Mouse (Mus musculus): ENCODE measurements around the gene Cox6b1. TPM values are rescaled to one million over a fixed set of nuclear protein-coding genes. Genes with fewer than 3 reads are reported as not detected.

Cox6b1 gene
- polyA plus RNA-seq, 1 experiment from 2014 or later = 1,335 TPM

GRCm38 (mm10) chr7:30572969-30573368 is 53.0 kb downstream of the Cox6b1 start:
- Histone ChIP-seq H3K27me3 (replicated peaks; ENCODE audit: control insufficient read depth, insufficient read depth, low read length) (no peaks in the 10 kb centered on the region), H3K4me1 (ENCODE audit: control insufficient read depth, insufficient read depth, low read length) (no peaks in the 10 kb centered on the region), H3K9ac (ENCODE audit: low read depth, low read length) (no peak overlapping the region), H3K27ac (ENCODE audit: low read length) (no peak overlapping the region), H3K4me3 (ENCODE audit: low read length) (no peak overlapping the region), H3K36me3 (ENCODE audit: control insufficient read depth, insufficient read depth, low read length) (peaks cover 65% of the 10 kb centered on the region), H3K4me2 (ENCODE audit: low read depth, low read length) (no peak overlapping the region), H3K9me3 (ENCODE audit: control insufficient read depth, low read length) (no peaks in the 10 kb centered on the region)
- no peak for ATAC-seq
- WGBS = 78% methylated on average over 2 of the region's 2 CpGs

DNA sequence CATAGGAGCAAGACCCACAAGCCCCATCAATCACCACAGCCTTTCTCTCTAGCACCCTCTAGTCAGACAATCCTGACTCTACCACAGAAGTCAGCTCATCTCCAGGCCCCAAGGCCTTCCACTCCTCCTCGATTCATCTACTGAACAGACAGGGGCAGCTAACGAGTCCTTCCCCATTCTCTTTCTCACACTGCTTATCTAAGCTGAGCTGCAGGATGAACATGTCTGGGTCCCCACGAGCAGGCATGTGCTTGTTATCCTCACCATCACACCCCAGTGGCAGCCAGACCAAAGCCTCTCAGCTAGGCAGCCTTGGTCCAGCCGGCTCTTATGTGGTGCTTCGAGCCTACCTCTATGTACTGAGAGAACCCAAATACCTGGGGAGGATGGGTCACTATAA is 53.6 kb downstream of the Cox6b1 start:
- whole genome bisulfite sequencing = 82% methylated on average over 5 of the region's 5 CpGs
- Histone ChIP-seq H3K4me2 (ENCODE audit: low read depth, low read length) (no peak overlapping the region), H3K36me3 (ENCODE audit: control insufficient read depth, insufficient read depth, low read length) (peaks cover 64% of the 10 kb centered on the region), H3K4me1 (ENCODE audit: control insufficient read depth, insufficient read depth, low read length) (no peaks in the 10 kb centered on the region), H3K27me3 (replicated peaks; ENCODE audit: control insufficient read depth, insufficient read depth, low read length) (no peaks in the 10 kb centered on the region), H3K27ac (ENCODE audit: low read length) (no peak overlapping the region), H3K9ac (ENCODE audit: low read depth, low read length) (no peak overlapping the region), H3K4me3 (ENCODE audit: low read length) (no peak overlapping the region), H3K9me3 (ENCODE audit: control insufficient read depth, low read length) (no peaks in the 10 kb centered on the region)
- no peak for ATAC-seq

- no peak overlapping the region for H3K27ac ChIP-seq (ENCODE audit: low read length)
- H3K27me3 ChIP-seq (replicated peaks; ENCODE audit: control insufficient read depth, insufficient read depth, low read length) = no peaks in the 10 kb centered on the region
- no peak for ATAC-seq
- no peak overlapping the region for H3K9ac ChIP-seq (ENCODE audit: low read depth, low read length)
- H3K36me3 ChIP-seq (ENCODE audit: control insufficient read depth, insufficient read depth, low read length) = peaks cover 37% of the 10 kb centered on the region
- no peak overlapping the region for H3K4me3 ChIP-seq (ENCODE audit: low read length)
- H3K4me1 ChIP-seq (ENCODE audit: control insufficient read depth, insufficient read depth, low read length) = peaks cover 7% of the 10 kb centered on the region; the same call in 1 of the 2 replicates
- WGBS = 90% methylated on average over 11 of the region's 11 CpGs
- H3K9me3 ChIP-seq (ENCODE audit: control insufficient read depth, low read length) = no peaks in the 10 kb centered on the region
- no peak overlapping the region for H3K4me2 ChIP-seq (ENCODE audit: low read depth, low read length)
These were observed 58.4 kb downstream of the Cox6b1 start for GRCm38 (mm10) chr7:30567555-30567954.

Small RNAs within 50 kb of the gene (microRNA-seq; reads per million reads assigned to microRNA genes)
- not detected for gene Mir3569

Other genes starting within 250 kb of the Cox6b1 start
- gene Tyrobp, start 212.4 kb downstream of the Cox6b1 start, polyA plus RNA-seq (2015; fragmentation: Nextera tagmentation; extraction: Ambion mirVana) = 55.2 and 59.9 TPM in 2 replicates
- 2.4 and 3.1 TPM in 2 replicates for gene Hcst, start 206.3 kb downstream of the Cox6b1 start, polyA plus RNA-seq (2015; fragmentation: Nextera tagmentation; extraction: Ambion mirVana)
- gene Nfkbid, start 204.4 kb downstream of the Cox6b1 start, polyA plus RNA-seq (2015; fragmentation: Nextera tagmentation; extraction: Ambion mirVana) = 2.6 TPM in 2 replicates
- 32.4 and 33.3 TPM in 2 replicates for gene Aplp1, start 180.6 kb downstream of the Cox6b1 start, polyA plus RNA-seq (2015; fragmentation: Nextera tagmentation; extraction: Ambion mirVana)
- 1.0 and 1.1 TPM in 2 replicates for gene Kirrel2, start 168.5 kb downstream of the Cox6b1 start, polyA plus RNA-seq (2015; fragmentation: Nextera tagmentation; extraction: Ambion mirVana)
- 0.94 and 1.8 TPM in 2 replicates for gene Nphs1, start 167.8 kb downstream of the Cox6b1 start, polyA plus RNA-seq (2015; fragmentation: Nextera tagmentation; extraction: Ambion mirVana)
- gene Prodh2, start 132.5 kb downstream of the Cox6b1 start, polyA plus RNA-seq (2015; fragmentation: Nextera tagmentation; extraction: Ambion mirVana) = 9.9 and 13.0 TPM in 2 replicates
- 5.6 and 6.4 TPM in 2 replicates for gene Arhgap33, start 91.1 kb downstream of the Cox6b1 start, polyA plus RNA-seq (2015; fragmentation: Nextera tagmentation; extraction: Ambion mirVana)
- gene Hspb6, start 74.0 kb downstream of the Cox6b1 start, polyA plus RNA-seq (2015; fragmentation: Nextera tagmentation; extraction: Ambion mirVana) = 48.4 and 53.8 TPM in 2 replicates
- gene Proser3, start 73.9 kb downstream of the Cox6b1 start, polyA plus RNA-seq (2015; fragmentation: Nextera tagmentation; extraction: Ambion mirVana) = 6.3 and 7.6 TPM in 2 replicates
- 44.5 and 50.0 TPM in 2 replicates for gene Lin37, start 66.3 kb downstream of the Cox6b1 start, polyA plus RNA-seq (2015; fragmentation: Nextera tagmentation; extraction: Ambion mirVana)
- 71.2 and 73.8 TPM in 2 replicates for gene U2af1l4, start 62.9 kb downstream of the Cox6b1 start, polyA plus RNA-seq (2015; fragmentation: Nextera tagmentation; extraction: Ambion mirVana)
- 9.2 and 9.3 TPM in 2 replicates for gene Gm49396, start 62.8 kb downstream of the Cox6b1 start, polyA plus RNA-seq (2015; fragmentation: Nextera tagmentation; extraction: Ambion mirVana)
- 158 and 168 TPM in 2 replicates for gene Psenen, start 62.5 kb downstream of the Cox6b1 start, polyA plus RNA-seq (2015; fragmentation: Nextera tagmentation; extraction: Ambion mirVana)
- 3.7 and 5.4 TPM in 2 replicates for gene Igflr1, start 60.7 kb downstream of the Cox6b1 start, polyA plus RNA-seq (2015; fragmentation: Nextera tagmentation; extraction: Ambion mirVana)
- 6.8 and 7.1 TPM in 2 replicates for gene Kmt2b, start 37.4 kb downstream of the Cox6b1 start, polyA plus RNA-seq (2015; fragmentation: Nextera tagmentation; extraction: Ambion mirVana)
- 1.2 and 1.9 TPM in 2 replicates for gene Zbtb32, start 27.2 kb downstream of the Cox6b1 start, polyA plus RNA-seq (2015; fragmentation: Nextera tagmentation; extraction: Ambion mirVana)
- gene Upk1a, start 13.3 kb downstream of the Cox6b1 start, polyA plus RNA-seq (2015; fragmentation: Nextera tagmentation; extraction: Ambion mirVana) = 5.9 and 7.3 TPM in 2 replicates
- not detected in 2 replicates for gene Etv2, start 9.7 kb upstream of the Cox6b1 start, polyA plus RNA-seq (2015; fragmentation: Nextera tagmentation; extraction: Ambion mirVana)
- gene Rbm42, start 24.2 kb upstream of the Cox6b1 start, polyA plus RNA-seq (2015; fragmentation: Nextera tagmentation; extraction: Ambion mirVana) = 93.8 and 95.7 TPM in 2 replicates
- gene Haus5, start 38.8 kb upstream of the Cox6b1 start, polyA plus RNA-seq (2015; fragmentation: Nextera tagmentation; extraction: Ambion mirVana) = 33.7 and 39.4 TPM in 2 replicates
- not detected in 2 replicates for gene Pmis2, start 45.5 kb upstream of the Cox6b1 start, polyA plus RNA-seq (2015; fragmentation: Nextera tagmentation; extraction: Ambion mirVana)
- gene 2200002J24Rik, start 72.8 kb upstream of the Cox6b1 start, polyA plus RNA-seq (2015; fragmentation: Nextera tagmentation; extraction: Ambion mirVana) = 4.7 and 4.8 TPM in 2 replicates
- 1.6 and 2.5 TPM in 2 replicates for gene Atp4a, start 86.1 kb upstream of the Cox6b1 start, polyA plus RNA-seq (2015; fragmentation: Nextera tagmentation; extraction: Ambion mirVana)
- gene Tmem147, start 103.4 kb upstream of the Cox6b1 start, polyA plus RNA-seq (2015; fragmentation: Nextera tagmentation; extraction: Ambion mirVana) = 242 and 249 TPM in 2 replicates
- gene Gapdhs, start 117.5 kb upstream of the Cox6b1 start, polyA plus RNA-seq (2015; fragmentation: Nextera tagmentation; extraction: Ambion mirVana) = 0.32 TPM in 1 of 2 replicates, not detected in the other
- gene Sbsn, start 125.3 kb upstream of the Cox6b1 start, polyA plus RNA-seq (2015; fragmentation: Nextera tagmentation; extraction: Ambion mirVana) = 0.89 and 1.6 TPM in 2 replicates
- 4.4 and 5.8 TPM in 2 replicates for gene Dmkn, start 137.6 kb upstream of the Cox6b1 start, polyA plus RNA-seq (2015; fragmentation: Nextera tagmentation; extraction: Ambion mirVana)
- 1.5 and 3.4 TPM in 2 replicates for gene Krtdap, start 161.7 kb upstream of the Cox6b1 start, polyA plus RNA-seq (2015; fragmentation: Nextera tagmentation; extraction: Ambion mirVana)
- gene Ffar2, start 197.6 kb upstream of the Cox6b1 start, polyA plus RNA-seq (2015; fragmentation: Nextera tagmentation; extraction: Ambion mirVana) = 10.9 and 11.7 TPM in 2 replicates
- gene Ffar3, start 230.0 kb upstream of the Cox6b1 start, polyA plus RNA-seq (2015; fragmentation: Nextera tagmentation; extraction: Ambion mirVana) = 0.78 TPM in 2 replicates
- gene Ffar1, start 235.4 kb upstream of the Cox6b1 start, polyA plus RNA-seq (2015; fragmentation: Nextera tagmentation; extraction: Ambion mirVana) = 0.35 and 0.37 TPM in 2 replicates

Data from intestine, embryonic 16.5 days (tissue).